Mouse (Mus musculus) cortical plate, adult 2 months (tissue): ENCODE measurements around the gene Clic6.

Source experiments
- CTCF ChIP-seq: fragments of 200-500 bp; IDR thresholded peaks from 2 replicates; pipeline ENCODE4 v1.5.1; 2011; ENCODE audit warnings: mild to moderate bottlenecking, control low read depth, low read length; ENCODE audit not compliant: insufficient read depth; ENCODE audit errors: extremely low read depth
- POLR2A ChIP-seq: fragments of 200-500 bp; IDR thresholded peaks from 2 replicates; pipeline ENCODE4 v1.6.1; 2011; ENCODE audit warnings: mild to moderate bottlenecking, low read length, control low read depth; ENCODE audit not compliant: insufficient read depth; ENCODE audit errors: extremely low read depth

- TF ChIP-seq CTCF (no peak), POLR2A (no peak)
These were observed 10.3 kb upstream of the Clic6 start for GRCm38 (mm10) chr16:92475093-92475860.
